Mouse (Mus musculus) erythroblast, embryonic 14.5 days (primary cell): ENCODE measurements around the gene Rab37.

Experiments
- GATA1 ChIP-seq: IDR thresholded peaks from 2 replicates; pipeline ENCODE4 v1.6.1; 2012; ENCODE audit warnings: low read length, inconsistent platforms, mixed read lengths
- TAL1 ChIP-seq: IDR thresholded peaks from 3 replicates; pipeline ENCODE4 v1.6.1; 2012; ENCODE audit warnings: low read length, inconsistent platforms, mixed read lengths

- TF ChIP-seq GATA1 (no peak), TAL1 (no peak)
Observed at GRCm38 (mm10) chr11:115150741-115151254, 59.6 kb downstream of the Rab37 start.
